12 mouse cellular contexts compared by ENCODE assay signal in genomic region chr8:11357921-11358436, GRCm38 (mm10). TPM values are rescaled to one million over a fixed set of nuclear protein-coding genes. Genes with fewer than 3 reads are reported as not detected.
DNase-seq lines count a peak whose midpoint lies in the region; ATAC-seq lines count a peak whose summit lies in the region.
"Had no signal": no experiment of that assay in that cellular context is flagged by ENCODE, and none has a peak within 500 bp of the region (broad histone marks: within the 10 kb centered on the region; RNA-seq: fewer than 3 reads in every experiment).

No protein-coding gene starts in this region.

- peak overlapping the region; percentile 58 for H3K9ac ChIP-seq in heart, embryonic 13.5 days
- H3K9ac ChIP-seq in midbrain, embryonic 14.5 days (replicated peaks; ENCODE audit: low read length), result no peak overlapping the region
- no peak overlapping the region for H3K9ac ChIP-seq in intestine, embryonic 16.5 days (ENCODE audit: low read depth, low read length)
- H3K9ac ChIP-seq: liver, embryonic 15.5 days had no signal

- H3K4me1 ChIP-seq in heart, embryonic 13.5 days, result peaks cover 63% of the 10 kb centered on the region
- peaks cover 38% of the 10 kb centered on the region for H3K4me1 ChIP-seq in midbrain, embryonic 10.5 days
- H3K4me1 ChIP-seq in midbrain, embryonic 14.5 days (ENCODE audit: control insufficient read depth, insufficient read depth, low read length), result peaks cover 9% of the 10 kb centered on the region; the same call in 1 of the 2 replicates
- H3K4me1 ChIP-seq in intestine, embryonic 16.5 days (ENCODE audit: control insufficient read depth, insufficient read depth, low read length), result peaks cover 24% of the 10 kb centered on the region
- H3K4me1 ChIP-seq: liver, embryonic 15.5 days had no signal

- no peaks in the 10 kb centered on the region for H3K9me3 ChIP-seq in heart, embryonic 13.5 days
- H3K9me3 ChIP-seq in midbrain, embryonic 10.5 days (replicated peaks), result no peaks in the 10 kb centered on the region
- H3K9me3 ChIP-seq in midbrain, embryonic 14.5 days (ENCODE audit: control insufficient read depth, low read length), result no peaks in the 10 kb centered on the region
- no peaks in the 10 kb centered on the region for H3K9me3 ChIP-seq in intestine, embryonic 16.5 days (ENCODE audit: control insufficient read depth, low read length)
- H3K9me3 ChIP-seq: liver, embryonic 15.5 days had no signal

- peak overlapping the region; percentile 82 for H3K27ac ChIP-seq in heart, embryonic 13.5 days (replicated peaks)
- H3K27ac ChIP-seq in midbrain, embryonic 10.5 days (replicated peaks), result peak overlapping the region; percentile 33; the same call in 1 of the 2 replicates
- H3K27ac ChIP-seq in midbrain, embryonic 14.5 days (replicated peaks; ENCODE audit: low read depth, low read length), result no peak overlapping the region
- H3K27ac ChIP-seq in intestine, embryonic 16.5 days (ENCODE audit: low read length), result peak overlapping the region; percentile 67
- H3K27ac ChIP-seq: liver, embryonic 15.5 days had no signal

- H3K36me3 ChIP-seq in heart, embryonic 13.5 days, result peaks cover 23% of the 10 kb centered on the region
- no peaks in the 10 kb centered on the region for H3K36me3 ChIP-seq in midbrain, embryonic 10.5 days
- no peaks in the 10 kb centered on the region for H3K36me3 ChIP-seq in midbrain, embryonic 14.5 days (ENCODE audit: control insufficient read depth, insufficient read depth, low read length)
- H3K36me3 ChIP-seq in intestine, embryonic 16.5 days (ENCODE audit: control insufficient read depth, insufficient read depth, low read length), result no peaks in the 10 kb centered on the region
- H3K36me3 ChIP-seq: liver, embryonic 15.5 days had no signal

- ATAC-seq in heart, embryonic 13.5 days (ENCODE audit: extremely low read depth, insufficient number of reproducible peaks, low FRiP score, low TSS enrichment), result peak; percentile 45; the same call in 1 of the 2 replicates
- ATAC-seq in midbrain, embryonic 14.5 days (ENCODE audit: low FRiP score, low TSS enrichment), result no peak
- peak; percentile 78 for ATAC-seq in intestine, embryonic 16.5 days

- H3K27me3 ChIP-seq in heart, embryonic 13.5 days (replicated peaks), result no peaks in the 10 kb centered on the region
- peaks cover 9% of the 10 kb centered on the region; the same call in 1 of the 2 replicates for H3K27me3 ChIP-seq in midbrain, embryonic 10.5 days (ENCODE audit: low read depth, poor library complexity, severe bottlenecking)
- H3K27me3 ChIP-seq in midbrain, embryonic 14.5 days (ENCODE audit: control insufficient read depth, insufficient read depth, low read length), result no peaks in the 10 kb centered on the region
- no peaks in the 10 kb centered on the region for H3K27me3 ChIP-seq in intestine, embryonic 16.5 days (replicated peaks; ENCODE audit: control insufficient read depth, insufficient read depth, low read length)
- H3K27me3 ChIP-seq: liver, embryonic 15.5 days had no signal

- 29% methylated on average over 7 of the region's 7 CpGs for WGBS in heart, embryonic 13.5 days
- WGBS in midbrain, embryonic 10.5 days, result 69% methylated on average over 7 of the region's 7 CpGs
- 68% methylated on average over 7 of the region's 7 CpGs for WGBS in midbrain, embryonic 14.5 days
- WGBS in intestine, embryonic 16.5 days, result 34% methylated on average over 7 of the region's 7 CpGs

- intact Hi-C loops in heart, postnatal 14 days (cut with DNase I), result no loop called here

- DNase-seq in heart, postnatal 14 days, result no peak
- no peak for DNase-seq in midbrain, embryonic 10.5 days (ENCODE audit: low spot score)
- DNase-seq in midbrain, embryonic 14.5 days, result no peak
- peak; percentile 48 for DNase-seq in yolk sac, embryonic 10.5 days (ENCODE audit: low spot score)
- DNase-seq in retina, postnatal 1 day, result no peak
- DNase-seq in urinary bladder, postnatal 36 days (ENCODE audit: low spot score in 2 of 2), result no peak
- DNase-seq: gastrocnemius, postnatal 25 days; spleen, adult 18-20 months; thymus, postnatal 25 days had no signal

- no peak overlapping the region for H3K4me3 ChIP-seq in heart, embryonic 13.5 days
- H3K4me3 ChIP-seq in midbrain, embryonic 10.5 days, result no peak overlapping the region
- H3K4me3 ChIP-seq in midbrain, embryonic 14.5 days (replicated peaks; ENCODE audit: low read depth, low read length), result no peak overlapping the region
- no peak overlapping the region for H3K4me3 ChIP-seq in intestine, embryonic 16.5 days (ENCODE audit: low read length)
- H3K4me3 ChIP-seq: liver, embryonic 15.5 days had no signal

- H3K4me2 ChIP-seq in heart, embryonic 13.5 days, result peak overlapping the region; percentile 38
- H3K4me2 ChIP-seq in midbrain, embryonic 14.5 days (ENCODE audit: low read length), result no peak overlapping the region
- H3K4me2 ChIP-seq in intestine, embryonic 16.5 days (ENCODE audit: low read depth, low read length), result no peak overlapping the region
- H3K4me2 ChIP-seq: liver, embryonic 15.5 days had no signal

RNA-seq across cellular contexts. Expression of gene Col4a1, which starts 45.4 kb away (rescaled TPM):
- 164 TPM in 2 replicates for polyA plus RNA-seq in heart, embryonic 13.5 days (2015; fragmentation: Nextera tagmentation; extraction: Ambion mirVana)
- total RNA-seq in heart, postnatal 14 days (2021), result 1,000 to 10,000 TPM; 1,046 to 1,073 TPM
- polyA plus RNA-seq in midbrain, embryonic 10.5 days (2016; fragmentation: Nextera tagmentation; extraction: Ambion mirVana), result 113 and 146 TPM in 2 replicates
- polyA plus RNA-seq in midbrain, embryonic 14.5 days (2014; fragmentation: Nextera tagmentation; extraction: Ambion mirVana), result 38.1 and 123 TPM in 2 replicates
- polyA plus RNA-seq in intestine, embryonic 16.5 days (2015; fragmentation: Nextera tagmentation; extraction: Ambion mirVana), result 136 and 172 TPM in 2 replicates

RNA-seq across cellular contexts. Expression of gene Col4a2, which starts 45.4 kb away (rescaled TPM):
- 66.9 and 71.5 TPM in 2 replicates for polyA plus RNA-seq in heart, embryonic 13.5 days (2015; fragmentation: Nextera tagmentation; extraction: Ambion mirVana)
- 100 to 1,000 TPM; 570 to 571 TPM for total RNA-seq in heart, postnatal 14 days (2021)
- polyA plus RNA-seq in midbrain, embryonic 10.5 days (2016; fragmentation: Nextera tagmentation; extraction: Ambion mirVana), result 43.7 and 53.1 TPM in 2 replicates
- 15.0 and 40.7 TPM in 2 replicates for polyA plus RNA-seq in midbrain, embryonic 14.5 days (2014; fragmentation: Nextera tagmentation; extraction: Ambion mirVana)
- polyA plus RNA-seq in intestine, embryonic 16.5 days (2015; fragmentation: Nextera tagmentation; extraction: Ambion mirVana), result 39.1 and 50.2 TPM in 2 replicates
